ENCODE assay signal across 24 mouse cellular contexts in genomic region chr13:46739426-46739825, GRCm38 (mm10).
"Had no signal": no experiment of that assay in that cellular context is flagged by ENCODE, and none has a peak within 500 bp of the region (broad histone marks: within the 10 kb centered on the region; RNA-seq: fewer than 3 reads in every experiment).

No protein-coding gene starts in this region.

- DNase-seq: liver, postnatal 0 days; lung, adult 2 months; lung, postnatal 14 days; lung, postnatal 36 days; midbrain, embryonic 14.5 days; retina, postnatal 1 day; right cerebral cortex, adult 18-20 months; right cerebral cortex, postnatal 25 days; right cerebral cortex, postnatal 4 days; thymus, adult 2 months; thymus, postnatal 25 days; thymus, postnatal 4 days had no signal

- H3K36me3 ChIP-seq: liver, embryonic 15.5 days; lung, embryonic 15.5 days; midbrain, embryonic 12.5 days; neural tube, embryonic 13.5 days; neural tube, embryonic 15.5 days; stomach, embryonic 15.5 days had no signal

- H3K27me3 ChIP-seq: liver, embryonic 15.5 days; lung, embryonic 15.5 days; megakaryocyte, embryonic 14.5 days; stomach, embryonic 15.5 days had no signal

- H3K4me2 ChIP-seq: liver, embryonic 15.5 days; lung, embryonic 15.5 days; midbrain, embryonic 12.5 days; neural tube, embryonic 13.5 days; neural tube, embryonic 15.5 days; stomach, embryonic 15.5 days had no signal

- H3K27ac ChIP-seq: liver, embryonic 15.5 days; lung, embryonic 15.5 days; macrophage; midbrain, embryonic 12.5 days; neural tube, embryonic 13.5 days; neural tube, embryonic 15.5 days; stomach, embryonic 15.5 days; stomach, postnatal 0 days had no signal

- H3K4me3 ChIP-seq: liver, embryonic 15.5 days; lung, embryonic 15.5 days; megakaryocyte, embryonic 14.5 days; midbrain, embryonic 12.5 days; myocyte; neural tube, embryonic 13.5 days; neural tube, embryonic 15.5 days; stomach, embryonic 15.5 days had no signal

- H3K9ac ChIP-seq: liver, embryonic 15.5 days; liver, postnatal 0 days; lung, embryonic 15.5 days; midbrain, embryonic 12.5 days; neural tube, embryonic 13.5 days; neural tube, embryonic 15.5 days; stomach, embryonic 15.5 days had no signal

- ATAC-seq: liver, postnatal 0 days; lung, postnatal 0 days; midbrain, embryonic 16.5 days had no signal

- H3K9me3 ChIP-seq: liver, embryonic 15.5 days; lung, embryonic 15.5 days; megakaryocyte, embryonic 14.5 days; midbrain, embryonic 12.5 days; neural tube, embryonic 13.5 days; neural tube, embryonic 15.5 days; stomach, embryonic 15.5 days had no signal
